Mouse (Mus musculus): ENCODE data around the gene Glb1. TPM values are rescaled to one million over a fixed set of nuclear protein-coding genes. Genes with fewer than 3 reads are reported as not detected.

The Glb1 gene
- polyA plus RNA-seq, 1 experiment from 2014 or later = 51.7 TPM

DNA sequence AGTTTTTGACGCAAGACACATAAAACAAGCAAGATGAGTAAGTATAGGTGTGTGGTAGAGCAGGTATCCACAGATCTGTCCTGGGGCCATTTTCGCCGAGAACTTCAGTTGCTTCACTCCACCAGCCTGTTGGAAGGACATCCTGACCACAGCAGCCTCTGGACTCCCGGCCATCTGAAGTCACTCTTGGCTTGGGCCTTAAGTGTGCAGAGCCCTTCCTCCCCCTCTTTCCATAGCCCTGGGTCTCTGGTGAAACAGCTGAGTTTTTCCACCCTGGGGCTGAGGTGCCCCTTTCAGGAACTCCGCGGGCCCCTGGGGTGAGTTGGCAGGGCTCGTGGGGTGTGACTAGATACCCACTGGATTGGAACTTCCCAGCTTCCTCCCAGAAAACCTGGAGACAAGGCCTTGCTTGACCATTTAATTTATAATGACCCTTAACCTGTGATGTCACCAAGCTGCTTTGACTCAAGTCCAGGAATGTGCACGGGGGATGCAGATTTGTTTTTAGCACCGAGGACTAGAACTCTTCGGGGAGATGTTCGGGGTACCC is 9.5 kb downstream of the Glb1 start:
- Histone ChIP-seq H3K27me3 (ENCODE audit: control insufficient read depth, insufficient read depth, low read depth, low read length) (no peaks in the 10 kb centered on the region), H3K27ac (ENCODE audit: low read length) (no peak overlapping the region), H3K36me3 (ENCODE audit: control insufficient read depth, insufficient read depth, low read length) (peaks cover 28% of the 10 kb centered on the region), H3K9ac (ENCODE audit: low read length) (no peak overlapping the region), H3K4me2 (ENCODE audit: low read depth, low read length) (no peak overlapping the region), H3K4me3 (ENCODE audit: low read length) (no peak overlapping the region), H3K4me1 (replicated peaks; ENCODE audit: control insufficient read depth, insufficient read depth, low read length) (no peaks in the 10 kb centered on the region), H3K9me3 (ENCODE audit: control insufficient read depth, low read length) (no peaks in the 10 kb centered on the region)
- ATAC-seq (ENCODE audit: low read depth) = no peak
- 91% methylated on average over 11 of the region's 11 CpGs for WGBS

DNA sequence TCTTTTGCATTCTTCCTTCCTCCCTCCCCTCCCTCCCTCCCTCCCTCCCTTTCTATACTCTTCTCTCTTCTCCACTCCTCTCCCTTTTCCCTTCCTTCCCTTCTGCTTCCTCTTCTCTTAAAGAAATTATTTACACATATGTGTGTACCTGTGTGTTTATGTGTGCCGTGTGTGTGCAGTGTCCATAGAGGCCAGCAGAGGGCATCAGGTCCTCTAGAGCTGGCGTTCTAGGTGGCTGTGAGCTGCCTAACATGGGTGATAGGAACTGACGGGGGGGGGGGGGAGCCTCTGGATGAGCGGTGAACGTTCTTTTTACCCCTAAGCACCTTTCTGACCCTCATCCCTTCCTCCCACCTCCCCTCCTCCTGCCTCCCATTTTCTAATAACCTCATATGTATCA is 10.4 kb downstream of the Glb1 start:
- H3K9me3 ChIP-seq (ENCODE audit: control insufficient read depth, low read length) = no peaks in the 10 kb centered on the region
- no peak for ATAC-seq (ENCODE audit: low read depth)
- 83% methylated on average over 5 of the region's 5 CpGs for WGBS

DNA sequence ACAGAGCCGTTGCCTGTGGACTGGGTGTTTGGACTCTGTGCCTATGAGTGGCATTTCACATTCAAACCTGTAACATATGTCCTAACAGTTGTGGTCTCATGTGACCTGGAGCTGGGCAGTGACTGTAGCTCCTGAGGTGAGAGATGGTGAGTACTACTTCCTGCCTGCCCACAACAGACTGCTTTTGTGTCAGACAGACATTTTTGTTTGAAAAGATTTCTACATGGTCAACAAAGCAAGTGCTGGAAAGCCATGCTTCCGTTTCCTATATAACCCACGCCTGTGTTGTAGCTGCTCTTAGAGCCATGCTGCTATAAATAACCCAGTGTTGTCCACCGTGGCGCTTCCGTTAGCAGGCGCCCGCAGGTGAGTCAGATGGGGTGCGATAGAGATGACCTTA is 11.5 kb downstream of the Glb1 start:
- H3K4me3 ChIP-seq (ENCODE audit: low read length) = no peak overlapping the region
- peaks cover 23% of the 10 kb centered on the region for H3K36me3 ChIP-seq (ENCODE audit: control insufficient read depth, insufficient read depth, low read length)
- H3K4me2 ChIP-seq (ENCODE audit: low read depth, low read length) = no peak overlapping the region
- no peaks in the 10 kb centered on the region for H3K4me1 ChIP-seq (replicated peaks; ENCODE audit: control insufficient read depth, insufficient read depth, low read length)
- 82% methylated on average over 9 of the region's 9 CpGs for WGBS
- no peaks in the 10 kb centered on the region for H3K27me3 ChIP-seq (ENCODE audit: control insufficient read depth, insufficient read depth, low read depth, low read length)
- no peak for ATAC-seq (ENCODE audit: low read depth)
- H3K9me3 ChIP-seq (ENCODE audit: control insufficient read depth, low read length) = no peaks in the 10 kb centered on the region
- H3K27ac ChIP-seq (ENCODE audit: low read length) = no peak overlapping the region
- no peak overlapping the region for H3K9ac ChIP-seq (ENCODE audit: low read length)

More for the DNA sequence above, 10.4 kb downstream of the Glb1 start:
- H3K9ac ChIP-seq (ENCODE audit: low read length) = no peak overlapping the region
- peaks cover 23% of the 10 kb centered on the region for H3K36me3 ChIP-seq (ENCODE audit: control insufficient read depth, insufficient read depth, low read length)
- no peak overlapping the region for H3K27ac ChIP-seq (ENCODE audit: low read length)
- no peaks in the 10 kb centered on the region for H3K27me3 ChIP-seq (ENCODE audit: control insufficient read depth, insufficient read depth, low read depth, low read length)
- H3K4me1 ChIP-seq (replicated peaks; ENCODE audit: control insufficient read depth, insufficient read depth, low read length) = no peaks in the 10 kb centered on the region
- no peak overlapping the region for H3K4me2 ChIP-seq (ENCODE audit: low read depth, low read length)
- no peak overlapping the region for H3K4me3 ChIP-seq (ENCODE audit: low read length)

DNA sequence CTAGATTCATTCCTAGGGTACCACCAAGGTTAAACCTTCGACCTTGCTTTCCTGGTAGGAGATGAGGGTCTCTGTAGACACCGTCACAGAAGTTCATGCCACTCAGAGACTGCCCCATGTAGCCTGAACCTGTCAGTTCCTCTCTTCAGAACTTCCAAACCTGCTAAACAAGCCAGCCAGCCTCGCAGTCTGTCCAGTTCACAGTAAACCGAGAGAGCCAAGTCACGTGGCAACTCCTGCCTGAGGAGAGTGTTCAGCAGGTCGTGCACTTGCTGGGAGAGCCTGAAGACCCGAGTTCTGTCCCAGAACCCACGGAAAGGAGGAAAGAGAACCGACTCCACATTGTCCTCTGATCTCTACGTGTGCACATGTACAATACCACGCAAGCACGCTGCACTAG is 13.0 kb downstream of the Glb1 start:
- Histone ChIP-seq H3K9ac (ENCODE audit: low read length) (no peak overlapping the region), H3K27ac (ENCODE audit: low read length) (no peak overlapping the region), H3K9me3 (ENCODE audit: control insufficient read depth, low read length) (no peaks in the 10 kb centered on the region), H3K36me3 (ENCODE audit: control insufficient read depth, insufficient read depth, low read length) (peaks cover 17% of the 10 kb centered on the region), H3K4me1 (replicated peaks; ENCODE audit: control insufficient read depth, insufficient read depth, low read length) (no peaks in the 10 kb centered on the region), H3K27me3 (ENCODE audit: control insufficient read depth, insufficient read depth, low read depth, low read length) (no peaks in the 10 kb centered on the region), H3K4me3 (ENCODE audit: low read length) (no peak overlapping the region), H3K4me2 (ENCODE audit: low read depth, low read length) (no peak overlapping the region)
- WGBS = 76% methylated on average over 12 of the region's 12 CpGs
- 0 out of 2 replicates have a peak, but pooled peaks have one; percentile 13 for ATAC-seq (ENCODE audit: low read depth)

DNA sequence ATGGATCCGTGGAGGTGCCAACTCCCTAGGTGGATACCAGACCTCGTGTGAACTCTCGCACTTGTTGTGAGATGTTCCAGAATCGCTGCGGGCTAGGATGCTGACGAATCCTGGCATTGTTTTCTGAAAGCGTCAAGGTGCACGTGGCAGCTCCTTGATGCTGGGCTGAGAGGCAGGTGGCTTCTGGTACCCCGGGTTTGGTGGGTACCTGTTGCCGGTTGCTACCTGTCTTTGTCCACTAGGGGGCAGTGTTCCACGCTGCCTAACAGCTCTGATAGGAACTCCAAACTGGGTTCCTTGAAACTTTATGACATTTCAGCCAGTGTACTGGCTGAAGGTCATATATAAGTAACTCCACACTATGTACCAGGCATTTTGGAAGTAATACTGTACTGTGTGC is 14.8 kb downstream of the Glb1 start:
- Histone ChIP-seq H3K9ac (ENCODE audit: low read length) (no peak overlapping the region), H3K4me1 (replicated peaks; ENCODE audit: control insufficient read depth, insufficient read depth, low read length) (no peaks in the 10 kb centered on the region), H3K27ac (ENCODE audit: low read length) (no peak overlapping the region), H3K4me2 (ENCODE audit: low read depth, low read length) (no peak overlapping the region), H3K36me3 (ENCODE audit: control insufficient read depth, insufficient read depth, low read length) (peaks cover 4% of the 10 kb centered on the region), H3K9me3 (ENCODE audit: control insufficient read depth, low read length) (no peaks in the 10 kb centered on the region), H3K27me3 (ENCODE audit: control insufficient read depth, insufficient read depth, low read depth, low read length) (no peaks in the 10 kb centered on the region), H3K4me3 (ENCODE audit: low read length) (no peak overlapping the region)
- ATAC-seq (ENCODE audit: low read depth) = no peak
- WGBS = 24% methylated on average over 11 of the region's 11 CpGs

DNA sequence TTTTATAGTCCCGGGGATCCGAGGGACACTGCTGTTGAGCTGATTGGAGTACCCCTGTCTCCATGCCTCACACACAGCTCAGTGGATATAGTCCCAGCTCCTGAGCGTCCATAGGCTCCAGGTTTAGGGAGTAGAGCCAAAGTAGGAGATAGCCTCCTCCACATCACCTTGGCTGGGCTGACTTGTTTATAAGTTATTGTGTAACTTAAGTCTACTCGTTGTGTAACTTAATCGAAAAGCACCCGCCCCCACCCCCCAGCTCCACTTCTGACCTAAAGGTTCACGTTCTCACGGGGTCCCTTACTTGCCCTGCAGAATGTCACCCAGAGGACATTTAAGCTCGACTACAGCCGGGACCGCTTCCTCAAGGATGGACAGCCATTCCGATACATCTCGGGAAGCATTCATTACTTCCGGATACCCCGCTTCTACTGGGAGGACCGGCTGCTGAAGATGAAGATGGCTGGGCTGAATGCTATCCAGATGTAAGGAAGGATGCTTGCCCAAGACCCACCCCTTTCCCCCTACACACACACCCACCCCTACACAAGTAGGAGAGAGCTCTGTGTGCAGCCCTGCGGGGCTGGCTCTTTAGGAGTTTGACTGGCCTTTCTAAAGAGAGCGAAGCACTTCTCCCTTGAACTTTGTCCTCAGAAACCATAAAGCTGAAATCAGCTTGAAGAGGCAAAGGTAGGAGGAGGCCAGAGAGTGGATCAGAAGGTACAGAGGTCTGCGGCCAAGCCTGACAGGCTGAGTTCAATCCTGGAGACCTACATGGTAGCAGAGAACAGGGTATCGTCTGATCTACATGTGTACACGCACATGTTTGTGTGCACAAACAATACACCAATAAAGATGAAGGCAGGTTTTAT is 16.0 kb downstream of the Glb1 start:
- Histone ChIP-seq H3K9me3 (ENCODE audit: control insufficient read depth, low read length) (no peaks in the 10 kb centered on the region), H3K4me1 (replicated peaks; ENCODE audit: control insufficient read depth, insufficient read depth, low read length) (no peaks in the 10 kb centered on the region), H3K4me2 (ENCODE audit: low read depth, low read length) (no peak overlapping the region), H3K27ac (ENCODE audit: low read length) (no peak overlapping the region), H3K27me3 (ENCODE audit: control insufficient read depth, insufficient read depth, low read depth, low read length) (no peaks in the 10 kb centered on the region), H3K9ac (ENCODE audit: low read length) (no peak overlapping the region), H3K4me3 (ENCODE audit: low read length) (no peak overlapping the region), H3K36me3 (ENCODE audit: control insufficient read depth, insufficient read depth, low read length) (peaks cover 4% of the 10 kb centered on the region; the same call in 1 of the 2 replicates)
- 85% methylated on average over 21 of the region's 21 CpGs for WGBS
- ATAC-seq (ENCODE audit: low read depth) = no peak

DNA sequence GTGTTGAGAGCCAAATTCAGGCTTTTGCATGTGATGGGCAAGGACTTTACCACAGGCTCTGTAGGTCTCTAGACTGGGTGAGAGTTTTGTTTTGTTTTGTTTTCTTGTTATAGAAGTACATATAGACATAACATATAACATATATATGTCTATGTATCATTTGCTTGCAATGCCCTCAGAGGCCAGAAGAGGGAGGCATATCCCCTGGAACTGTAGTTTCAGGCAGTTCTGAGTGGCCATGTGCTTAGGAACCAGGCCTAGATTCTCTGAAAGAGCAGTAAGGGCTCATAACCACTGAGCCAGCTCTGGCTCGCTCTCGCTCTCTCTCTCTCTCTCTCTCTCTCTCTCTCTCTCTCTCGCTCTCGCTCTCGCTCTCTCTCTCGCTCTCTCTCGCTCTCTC is 17.3 kb downstream of the Glb1 start:
- H3K9me3 ChIP-seq (ENCODE audit: control insufficient read depth, low read length) = no peaks in the 10 kb centered on the region

DNA sequence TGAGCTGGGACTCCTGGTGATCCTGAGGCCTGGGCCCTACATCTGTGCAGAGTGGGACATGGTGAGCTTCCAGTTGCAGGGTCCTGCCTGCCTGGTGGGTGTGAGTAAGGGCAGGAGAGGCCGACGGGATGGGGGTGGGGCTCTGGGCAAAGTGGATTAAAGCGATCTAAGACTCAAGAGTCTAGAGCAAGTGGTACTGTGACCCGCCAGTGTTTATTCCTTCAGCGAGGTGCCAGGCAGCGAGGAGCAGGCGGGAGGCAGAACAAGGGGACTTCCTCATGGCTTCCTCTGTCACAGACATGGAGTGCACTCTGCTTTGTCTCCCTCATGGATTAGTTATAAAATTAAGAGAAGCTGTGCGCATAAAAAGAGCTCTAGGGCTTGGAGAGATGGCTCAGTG is 19.6 kb downstream of the Glb1 start:
- 52% methylated on average over 8 of the region's 8 CpGs for WGBS
- no peak overlapping the region for H3K4me3 ChIP-seq (ENCODE audit: low read length)
- H3K27me3 ChIP-seq (ENCODE audit: control insufficient read depth, insufficient read depth, low read depth, low read length) = no peaks in the 10 kb centered on the region
- no peaks in the 10 kb centered on the region for H3K4me1 ChIP-seq (replicated peaks; ENCODE audit: control insufficient read depth, insufficient read depth, low read length)
- H3K36me3 ChIP-seq (ENCODE audit: control insufficient read depth, insufficient read depth, low read length) = peaks cover 6% of the 10 kb centered on the region
- ATAC-seq (ENCODE audit: low read depth) = no peak
- H3K9me3 ChIP-seq (ENCODE audit: control insufficient read depth, low read length) = peaks cover under 1% of the 10 kb centered on the region
- no peak overlapping the region for H3K9ac ChIP-seq (ENCODE audit: low read length)
- H3K4me2 ChIP-seq (ENCODE audit: low read depth, low read length) = no peak overlapping the region
- no peak overlapping the region for H3K27ac ChIP-seq (ENCODE audit: low read length)

More for the DNA sequence above, 17.3 kb downstream of the Glb1 start:
- H3K4me1 ChIP-seq (replicated peaks; ENCODE audit: control insufficient read depth, insufficient read depth, low read length) = no peaks in the 10 kb centered on the region
- H3K36me3 ChIP-seq (ENCODE audit: control insufficient read depth, insufficient read depth, low read length) = peaks cover 4% of the 10 kb centered on the region; the same call in 1 of the 2 replicates
- no peak overlapping the region for H3K27ac ChIP-seq (ENCODE audit: low read length)
- no peak overlapping the region for H3K4me3 ChIP-seq (ENCODE audit: low read length)
- 88% methylated on average over 7 of the region's 7 CpGs for WGBS
- no peak overlapping the region for H3K9ac ChIP-seq (ENCODE audit: low read length)
- ATAC-seq (ENCODE audit: low read depth) = no peak
- H3K4me2 ChIP-seq (ENCODE audit: low read depth, low read length) = no peak overlapping the region
- H3K27me3 ChIP-seq (ENCODE audit: control insufficient read depth, insufficient read depth, low read depth, low read length) = no peaks in the 10 kb centered on the region

DNA sequence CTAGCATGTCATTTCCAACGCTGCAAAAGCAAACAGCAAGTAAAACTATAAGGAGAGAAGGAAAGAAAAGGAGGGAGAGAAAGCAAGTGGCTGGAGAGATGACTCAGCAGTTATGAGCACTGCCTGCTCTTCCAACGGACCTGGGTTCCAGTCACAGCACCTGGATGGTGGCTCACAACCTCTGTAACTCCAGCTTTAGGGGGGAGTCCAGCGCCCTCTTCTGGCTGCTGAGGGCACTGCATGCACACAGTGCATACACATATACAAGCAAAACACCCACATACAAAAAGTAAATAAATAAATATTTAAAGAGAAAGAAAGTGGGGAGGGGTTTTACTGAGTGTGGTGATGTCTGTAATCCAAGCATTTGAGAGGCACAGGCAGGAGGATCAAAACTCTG is 20.2 kb downstream of the Glb1 start:
- Histone ChIP-seq H3K27me3 (ENCODE audit: control insufficient read depth, insufficient read depth, low read depth, low read length) (no peaks in the 10 kb centered on the region), H3K9ac (ENCODE audit: low read length) (no peak overlapping the region), H3K4me1 (replicated peaks; ENCODE audit: control insufficient read depth, insufficient read depth, low read length) (no peaks in the 10 kb centered on the region), H3K4me3 (ENCODE audit: low read length) (no peak overlapping the region), H3K36me3 (ENCODE audit: control insufficient read depth, insufficient read depth, low read length) (peaks cover 10% of the 10 kb centered on the region), H3K4me2 (ENCODE audit: low read depth, low read length) (no peak overlapping the region), H3K27ac (ENCODE audit: low read length) (no peak overlapping the region), H3K9me3 (ENCODE audit: control insufficient read depth, low read length) (peaks cover 4% of the 10 kb centered on the region)
- WGBS = 61% methylated on average over 3 of the region's 3 CpGs
- ATAC-seq (ENCODE audit: low read depth) = no peak
